Mouse (Mus musculus) layer of hippocampus, adult 2 months (tissue): ENCODE measurements around the gene Trhr2. TPM values are rescaled to one million over a fixed set of nuclear protein-coding genes. Genes with fewer than 3 reads are reported as not detected.
"Not testable (repeated sequence)": the region's sequence is repeated elsewhere in the genome, so short reads cannot be mapped to it uniquely, and the experiment has no call there.

Experiments
- DNase-seq, 2 experiments: peaks; one replicate each; pipeline ENCODE4 v3.0.0; 2022; ENCODE audit warnings: low spot score in 2 of 2
- H3K27ac ChIP-seq: fragments of 200-600 bp; 2 replicates; pipeline ENCODE4 v1.8.1; 2022
- H3K4me3 ChIP-seq: fragments of 200-600 bp; 2 replicates; pipeline ENCODE4 v1.8.1; 2022; ENCODE audit warnings: mild to moderate bottlenecking
- CTCF ChIP-seq: fragments of 200-600 bp; conservative IDR thresholded peaks from 2 replicates; pipeline ENCODE4 v1.8.1; 2022; ENCODE audit warnings: antibody characterized with exemption, mild to moderate bottlenecking, moderate library complexity
- total RNA-seq, 2 experiments: library from RNA; stranded (reverse); gene quantifications; 2 replicates each; pipeline ENCODE4 v1.2.3; 2021

The Trhr2 gene
- total RNA-seq, 2 experiments from 2014 or later = 0.79 to 0.82 TPM

GRCm38 (mm10) chr8:122334791-122335490, 25.6 kb downstream of the Trhr2 start:
- no peak overlapping the region for H3K27ac ChIP-seq
- TF ChIP-seq CTCF = no peak
- no peak overlapping the region for H3K4me3 ChIP-seq
- no peak for DNase-seq

GRCm38 (mm10) chr8:122333531-122333930, 27.0 kb downstream of the Trhr2 start:
- TF ChIP-seq CTCF = no peak
- no peak overlapping the region for H3K4me3 ChIP-seq
- no peak overlapping the region for H3K27ac ChIP-seq
- DNase-seq = no peak

GRCm38 (mm10) chr8:122332753-122333506, 27.6 kb downstream of the Trhr2 start:
- TF ChIP-seq CTCF = peak; percentile 98
- DNase-seq = peak; percentile 70 to 92
- Histone ChIP-seq H3K4me3 (no peak overlapping the region), H3K27ac (no peak overlapping the region)

GRCm38 (mm10) chr8:122331134-122331523, 29.4 kb downstream of the Trhr2 start:
- no peak for TF ChIP-seq CTCF
- H3K27ac ChIP-seq = peak overlapping the region; percentile 65; the same call in 1 of the 2 replicates
- no peak for DNase-seq

GRCm38 (mm10) chr8:122330446-122331133, 30.0 kb downstream of the Trhr2 start:
- no peak for TF ChIP-seq CTCF
- no peak overlapping the region for H3K4me3 ChIP-seq
- DNase-seq = no peak
- peak overlapping the region; percentile 65; the same call in 1 of the 2 replicates for H3K27ac ChIP-seq

More at GRCm38 (mm10) chr8:122331134-122331523, 29.4 kb downstream of the Trhr2 start:
- no peak overlapping the region for H3K4me3 ChIP-seq

GRCm38 (mm10) chr8:122329553-122330239, 30.9 kb downstream of the Trhr2 start:
- H3K27ac ChIP-seq = peak overlapping the region; percentile 43
- H3K4me3 ChIP-seq = no peak overlapping the region
- DNase-seq = no peak
- TF ChIP-seq CTCF = no peak

- no peak for DNase-seq
- Histone ChIP-seq H3K4me3 (no peak overlapping the region), H3K27ac (peak overlapping the region; percentile 68; the same call in 1 of the 2 replicates)
- TF ChIP-seq CTCF = no peak
Measured at GRCm38 (mm10) chr8:122329072-122329471, 31.5 kb downstream of the Trhr2 start.

GRCm38 (mm10) chr8:122326114-122326542, 34.4 kb downstream of the Trhr2 start:
- TF ChIP-seq CTCF = no peak
- H3K4me3 ChIP-seq = no peak overlapping the region
- DNase-seq = no peak
- H3K27ac ChIP-seq = no peak overlapping the region

GRCm38 (mm10) chr8:122325196-122325595, 35.4 kb downstream of the Trhr2 start:
- TF ChIP-seq CTCF = no peak
- DNase-seq = no peak
- H3K4me3 ChIP-seq = no peak overlapping the region
- peak overlapping the region; percentile 63 for H3K27ac ChIP-seq

GRCm38 (mm10) chr8:122323951-122324402, 36.6 kb downstream of the Trhr2 start:
- DNase-seq, H3K4me3 ChIP-seq: not testable (repeated sequence)
- peak overlapping the region; percentile 63 for H3K27ac ChIP-seq

- peak overlapping the region; percentile 23; the same call in 1 of the 2 replicates for H3K27ac ChIP-seq
- no peak for DNase-seq
- TF ChIP-seq CTCF = no peak
- H3K4me3 ChIP-seq = no peak overlapping the region
Measured at GRCm38 (mm10) chr8:122322792-122323191, 37.8 kb downstream of the Trhr2 start.

GRCm38 (mm10) chr8:122322126-122322525, 38.4 kb downstream of the Trhr2 start:
- Histone ChIP-seq H3K4me3 (no peak overlapping the region), H3K27ac (peak overlapping the region; percentile 23; the same call in 1 of the 2 replicates)
- DNase-seq = no peak
- no peak for TF ChIP-seq CTCF
